Mouse (Mus musculus): ENCODE results near the gene Tufm. TPM values are rescaled to one million over a fixed set of nuclear protein-coding genes. Genes with fewer than 3 reads are reported as not detected.

Gene Tufm
- polyA plus RNA-seq (2011; ENCODE audit: insufficient read length, low read depth, missing spikeins) = 71.4 and 77.9 TPM in 2 replicates

DNA sequence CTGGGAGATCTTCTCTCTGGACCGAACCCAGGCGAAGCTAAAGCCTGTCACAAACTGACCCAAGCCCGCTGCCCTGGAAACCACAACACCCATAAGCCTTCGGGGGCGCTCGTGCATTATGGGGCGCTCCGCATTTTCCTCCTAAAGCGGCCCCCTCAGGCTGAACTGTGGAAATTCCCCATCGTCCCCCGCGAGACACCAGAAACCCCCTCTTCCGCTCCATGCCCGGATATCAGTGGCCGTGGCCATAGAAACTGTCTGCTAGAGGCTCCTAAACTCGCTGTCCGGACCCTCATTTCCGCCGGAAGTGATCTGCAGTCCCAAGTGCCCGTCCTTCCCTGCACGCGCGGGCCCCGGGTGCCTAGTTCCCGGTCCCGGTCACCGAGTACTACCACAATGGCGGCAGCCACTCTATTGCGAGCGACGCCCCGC, at the start of gene Tufm:
Tufm (plus strand) TSS at position 310 of the 432 bp plus-strand sequence.
- Histone ChIP-seq H3K4me1 (ENCODE audit: control insufficient read depth, insufficient read depth, low read length) (peaks cover 4% of the 10 kb centered on the region; the same call in 1 of the 2 replicates), H3K27ac (ENCODE audit: insufficient read depth, low read length) (peak within 1 kb of the TSS; percentile 62), H3K4me3 (ENCODE audit: insufficient read depth, low read length) (peak within 1 kb of the TSS; percentile 80)
- TF ChIP-seq POLR2A (IDR thresholded peaks at IDR 0.05; ENCODE audit: low read depth, low read length) (peak; percentile 33), CTCF (IDR thresholded peaks at IDR 0.05; ENCODE audit: borderline replicate concordance, insufficient read depth, low read length) (no peak)

DNA sequence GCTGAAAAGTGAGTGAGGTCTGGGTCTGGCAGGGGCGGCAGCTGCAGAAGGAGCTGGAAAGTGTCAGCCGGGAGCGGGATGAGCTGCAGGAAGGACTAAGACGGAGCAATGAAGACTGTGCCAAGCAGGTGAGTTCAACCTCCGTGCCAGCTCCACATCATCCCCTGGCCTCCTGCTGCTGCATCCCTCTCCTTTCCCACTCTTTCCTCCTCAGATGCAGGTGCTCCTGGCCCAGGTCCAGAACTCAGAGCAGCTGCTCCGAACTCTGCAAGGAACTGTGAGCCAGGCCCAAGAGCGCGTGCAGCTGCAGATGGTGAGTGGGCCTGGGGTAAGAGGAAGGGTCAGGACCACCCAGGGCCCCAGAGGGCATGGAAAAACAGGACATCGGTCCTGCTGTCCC, 47.0 kb upstream of the Tufm start:
- Histone ChIP-seq H3K4me3 (ENCODE audit: insufficient read depth, low read length) (no peak overlapping the region), H3K4me1 (ENCODE audit: control insufficient read depth, insufficient read depth, low read length) (no peaks in the 10 kb centered on the region), H3K27ac (ENCODE audit: insufficient read depth, low read length) (no peak overlapping the region)
- TF ChIP-seq POLR2A (IDR thresholded peaks at IDR 0.05; ENCODE audit: low read depth, low read length) = no peak
- no peak for TF ChIP-seq CTCF (IDR thresholded peaks at IDR 0.05; ENCODE audit: borderline replicate concordance, insufficient read depth, low read length)

DNA sequence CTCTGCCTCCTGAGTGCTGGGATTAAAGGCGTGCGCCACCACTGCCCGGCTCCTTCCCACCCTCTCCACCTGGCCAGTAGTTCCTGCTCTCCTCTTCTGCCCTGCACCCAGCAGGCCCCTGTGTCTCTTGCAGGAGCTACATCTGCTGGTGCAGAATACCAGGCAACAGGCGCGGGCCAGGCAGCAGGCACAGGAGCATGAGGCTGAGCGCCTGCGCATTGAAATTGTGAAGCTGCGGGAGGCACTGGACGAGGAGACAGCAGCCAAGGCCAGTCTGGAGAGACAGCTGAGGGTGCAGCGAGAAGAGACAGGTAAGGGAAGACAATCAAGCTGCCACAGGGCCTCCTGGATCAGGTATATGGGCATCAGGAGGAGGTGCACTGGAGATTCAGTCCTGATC, 43.2 kb upstream of the Tufm start:
- no peaks in the 10 kb centered on the region for H3K4me1 ChIP-seq (ENCODE audit: control insufficient read depth, insufficient read depth, low read length)
- H3K4me3 ChIP-seq (ENCODE audit: insufficient read depth, low read length) = no peak overlapping the region
- no peak for TF ChIP-seq POLR2A (IDR thresholded peaks at IDR 0.05; ENCODE audit: low read depth, low read length)
- no peak for TF ChIP-seq CTCF (IDR thresholded peaks at IDR 0.05; ENCODE audit: borderline replicate concordance, insufficient read depth, low read length)
- H3K27ac ChIP-seq (ENCODE audit: insufficient read depth, low read length) = no peak overlapping the region

DNA sequence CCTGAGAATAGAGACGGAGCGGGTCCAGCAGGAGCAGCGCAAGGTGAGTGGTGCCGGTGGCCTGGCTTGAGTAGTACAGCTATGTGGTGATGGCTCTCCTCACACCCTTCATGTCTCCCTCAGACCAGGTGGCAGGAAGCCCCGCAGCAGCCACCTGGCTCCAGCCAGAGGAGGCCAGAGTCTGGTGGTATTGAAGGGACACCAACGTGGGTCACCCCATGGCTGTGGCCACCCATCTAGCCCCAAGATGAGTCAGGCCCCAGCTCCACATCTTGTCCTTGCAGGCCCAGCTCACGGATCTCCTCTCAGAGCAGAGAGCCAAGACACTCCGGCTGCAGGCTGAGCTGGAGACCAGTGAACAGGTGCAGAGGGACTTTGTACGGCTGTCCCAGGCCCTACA, 42.6 kb upstream of the Tufm start:
- Histone ChIP-seq H3K27ac (ENCODE audit: insufficient read depth, low read length) (no peak overlapping the region), H3K4me3 (ENCODE audit: insufficient read depth, low read length) (no peak overlapping the region), H3K4me1 (ENCODE audit: control insufficient read depth, insufficient read depth, low read length) (no peaks in the 10 kb centered on the region)
- TF ChIP-seq POLR2A (IDR thresholded peaks at IDR 0.05; ENCODE audit: low read depth, low read length) (no peak), CTCF (IDR thresholded peaks at IDR 0.05; ENCODE audit: borderline replicate concordance, insufficient read depth, low read length) (no peak)

DNA sequence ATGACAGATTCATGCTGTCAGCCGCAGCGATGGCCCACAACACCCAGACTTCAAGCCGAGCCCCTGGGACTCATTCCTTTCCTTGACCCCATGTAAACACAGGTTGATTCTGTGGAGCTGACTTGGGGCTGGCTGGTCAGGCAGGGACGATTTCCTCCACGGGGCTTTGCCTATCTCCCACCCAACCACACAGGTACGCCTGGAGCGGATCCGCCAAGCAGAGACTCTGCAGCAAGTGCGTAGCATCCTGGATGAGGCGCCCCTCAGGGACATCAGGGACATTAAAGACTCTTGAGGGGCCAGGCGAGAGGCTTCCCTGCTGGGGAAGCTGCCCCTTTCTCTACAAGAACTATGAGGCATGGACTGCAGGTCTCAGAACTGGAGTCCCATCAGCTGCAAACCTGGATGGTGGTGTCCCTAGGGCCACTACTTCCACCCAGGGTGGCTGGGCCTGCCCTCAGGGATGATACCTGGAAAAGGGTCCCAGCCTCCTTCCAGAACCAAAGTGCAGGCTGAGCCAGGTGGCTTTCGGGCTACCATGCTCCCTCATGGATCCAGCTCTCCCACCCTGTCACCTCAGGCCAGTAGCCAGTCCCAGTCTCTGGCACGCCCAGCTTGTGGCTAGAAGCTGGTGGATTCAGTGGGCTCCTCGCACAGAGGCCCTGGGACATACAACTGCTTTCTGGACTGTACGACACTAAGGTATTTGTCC, 41.9 kb upstream of the Tufm start:
- Histone ChIP-seq H3K4me3 (ENCODE audit: insufficient read depth, low read length) (no peak overlapping the region), H3K4me1 (ENCODE audit: control insufficient read depth, insufficient read depth, low read length) (no peaks in the 10 kb centered on the region)
- TF ChIP-seq CTCF (IDR thresholded peaks at IDR 0.05; ENCODE audit: borderline replicate concordance, insufficient read depth, low read length) (no peak), POLR2A (IDR thresholded peaks at IDR 0.05; ENCODE audit: low read depth, low read length) (no peak)

DNA sequence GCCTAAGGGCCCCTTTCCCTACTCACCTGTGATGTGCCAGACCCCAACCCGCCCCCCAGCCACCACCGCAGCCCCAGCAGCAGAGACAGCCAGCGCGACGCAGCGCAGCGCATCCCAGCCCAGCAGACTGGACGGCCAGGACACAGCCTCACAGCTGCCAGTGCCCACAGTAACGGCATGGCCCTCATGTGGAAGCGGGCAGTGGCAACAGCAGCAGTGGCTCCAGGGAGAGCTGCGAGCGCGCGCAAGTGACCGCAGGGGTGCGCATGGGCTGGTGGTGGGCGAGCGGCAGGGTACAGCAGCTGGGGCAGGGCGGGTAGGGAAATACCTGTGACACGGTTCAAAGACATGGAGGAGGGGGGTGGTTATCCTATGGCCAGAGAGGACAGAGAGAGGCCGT, 40.9 kb upstream of the Tufm start:
- H3K4me3 ChIP-seq (ENCODE audit: insufficient read depth, low read length) = no peak overlapping the region
- no peaks in the 10 kb centered on the region for H3K4me1 ChIP-seq (ENCODE audit: control insufficient read depth, insufficient read depth, low read length)
- H3K27ac ChIP-seq (ENCODE audit: insufficient read depth, low read length) = no peak overlapping the region
- TF ChIP-seq CTCF (IDR thresholded peaks at IDR 0.05; ENCODE audit: borderline replicate concordance, insufficient read depth, low read length) (no peak), POLR2A (IDR thresholded peaks at IDR 0.05; ENCODE audit: low read depth, low read length) (no peak)

More for the DNA sequence above, 41.9 kb upstream of the Tufm start:
- no peak overlapping the region for H3K27ac ChIP-seq (ENCODE audit: insufficient read depth, low read length)

DNA sequence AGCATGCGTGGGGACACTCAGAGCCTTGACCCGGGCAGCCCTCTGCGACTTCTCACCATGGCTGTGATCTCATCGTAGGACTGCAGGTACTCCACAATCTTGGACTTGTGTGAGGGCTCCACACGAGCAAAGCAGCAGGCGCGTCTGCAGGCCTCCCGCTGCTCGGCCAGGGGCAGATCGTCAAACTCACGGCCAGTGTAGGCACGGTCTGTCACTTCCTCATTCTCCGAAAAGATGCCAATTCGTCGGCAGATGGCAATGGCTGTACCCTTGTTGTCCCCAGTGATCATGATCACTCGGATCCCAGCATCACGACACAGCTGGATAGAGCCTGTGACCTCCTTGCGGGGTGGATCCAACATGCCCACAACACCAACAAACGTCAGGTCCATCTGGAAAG, 38.7 kb upstream of the Tufm start:
- no peak overlapping the region for H3K4me3 ChIP-seq (ENCODE audit: insufficient read depth, low read length)
- H3K4me1 ChIP-seq (ENCODE audit: control insufficient read depth, insufficient read depth, low read length) = no peaks in the 10 kb centered on the region
- no peak for TF ChIP-seq POLR2A (IDR thresholded peaks at IDR 0.05; ENCODE audit: low read depth, low read length)
- no peak for TF ChIP-seq CTCF (IDR thresholded peaks at IDR 0.05; ENCODE audit: borderline replicate concordance, insufficient read depth, low read length)
- H3K27ac ChIP-seq (ENCODE audit: insufficient read depth, low read length) = no peak overlapping the region

DNA sequence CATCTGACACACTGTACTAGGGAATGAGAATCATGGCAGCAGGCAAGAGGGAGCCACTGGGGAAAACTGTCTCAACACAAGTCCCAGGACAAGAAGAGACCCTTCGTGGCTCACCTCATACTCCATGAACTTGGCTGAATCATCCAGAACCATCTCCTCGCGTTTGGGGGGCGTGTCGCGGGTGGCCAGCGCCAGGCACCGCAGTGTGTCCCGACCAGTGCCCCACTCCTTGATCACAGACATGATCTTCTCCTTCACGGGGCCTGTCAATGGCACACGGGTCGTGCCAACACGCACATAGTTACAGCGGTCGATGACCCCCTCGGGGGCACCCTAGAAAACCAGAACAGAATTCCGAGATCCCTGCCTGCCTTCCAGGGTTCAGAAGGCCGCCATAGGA, 37.2 kb upstream of the Tufm start:
- Histone ChIP-seq H3K4me3 (ENCODE audit: insufficient read depth, low read length) (no peak overlapping the region), H3K27ac (ENCODE audit: insufficient read depth, low read length) (no peak overlapping the region), H3K4me1 (ENCODE audit: control insufficient read depth, insufficient read depth, low read length) (no peaks in the 10 kb centered on the region)
- TF ChIP-seq POLR2A (IDR thresholded peaks at IDR 0.05; ENCODE audit: low read depth, low read length) = no peak
- TF ChIP-seq CTCF (IDR thresholded peaks at IDR 0.05; ENCODE audit: borderline replicate concordance, insufficient read depth, low read length) = no peak

DNA sequence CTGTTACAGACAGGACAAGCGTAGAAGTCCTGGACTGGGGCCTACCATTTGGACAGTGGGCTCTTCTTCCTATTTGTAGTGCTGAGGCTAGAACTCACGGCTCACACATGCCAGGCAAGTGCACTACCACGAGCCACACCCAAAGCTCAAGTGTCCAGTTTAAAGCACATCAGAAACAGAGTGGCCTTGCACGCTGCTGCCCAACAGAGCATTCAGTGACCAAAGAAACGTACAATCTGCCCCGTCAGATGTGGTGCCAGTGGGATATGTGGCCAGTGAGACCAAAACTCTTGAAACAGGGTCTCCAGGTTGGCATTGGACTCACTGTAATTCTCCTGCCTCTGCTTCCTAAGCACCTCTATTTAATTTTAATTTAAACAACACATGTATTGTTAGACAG, 36.5 kb upstream of the Tufm start:
- H3K27ac ChIP-seq (ENCODE audit: insufficient read depth, low read length) = no peak overlapping the region
- no peak for TF ChIP-seq POLR2A (IDR thresholded peaks at IDR 0.05; ENCODE audit: low read depth, low read length)
- no peak for TF ChIP-seq CTCF (IDR thresholded peaks at IDR 0.05; ENCODE audit: borderline replicate concordance, insufficient read depth, low read length)
- no peaks in the 10 kb centered on the region for H3K4me1 ChIP-seq (ENCODE audit: control insufficient read depth, insufficient read depth, low read length)
- H3K4me3 ChIP-seq (ENCODE audit: insufficient read depth, low read length) = no peak overlapping the region

DNA sequence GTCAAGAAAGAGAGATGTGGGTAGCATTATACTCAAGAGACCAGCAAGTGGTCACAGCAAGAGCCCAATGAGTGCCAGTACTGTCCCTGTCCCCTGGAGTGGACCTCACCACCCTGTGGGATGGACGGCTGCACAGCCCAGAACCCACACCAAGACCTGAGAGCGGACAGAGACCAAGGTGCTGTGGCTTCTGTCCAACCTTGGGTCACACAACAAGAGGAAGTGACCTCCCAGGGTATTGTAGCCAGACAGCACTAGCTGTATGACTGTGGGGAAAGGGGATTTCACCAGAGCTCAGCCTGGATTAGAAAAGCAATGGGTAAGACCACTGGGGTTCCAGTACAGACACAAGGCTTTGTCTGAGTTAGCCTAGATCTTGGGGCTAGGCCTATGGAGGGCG, 34.9 kb upstream of the Tufm start:
- TF ChIP-seq CTCF (IDR thresholded peaks at IDR 0.05; ENCODE audit: borderline replicate concordance, insufficient read depth, low read length) (no peak), POLR2A (IDR thresholded peaks at IDR 0.05; ENCODE audit: low read depth, low read length) (no peak)

More for the DNA sequence above, 34.9 kb upstream of the Tufm start:
- Histone ChIP-seq H3K4me1 (ENCODE audit: control insufficient read depth, insufficient read depth, low read length) (no peaks in the 10 kb centered on the region), H3K4me3 (ENCODE audit: insufficient read depth, low read length) (no peak overlapping the region), H3K27ac (ENCODE audit: insufficient read depth, low read length) (no peak overlapping the region)
